Mouse (Mus musculus) E14TG2a.4 (cell line): Measurements from ENCODE around the gene Gm17654.
"Not testable (repeated sequence)": the region's sequence is repeated elsewhere in the genome, so short reads cannot be mapped to it uniquely, and the experiment has no call there.

Experiments
- H3K27me3 ChIP-seq: 2 replicates; pipeline ENCODE4 v1.6.1; 2014; ENCODE audit warnings: low read length, control low read depth; ENCODE audit not compliant: insufficient read depth
- H3K36me3 ChIP-seq: 2 replicates; pipeline ENCODE4 v1.6.1; 2014; ENCODE audit warnings: low read length, control low read depth; ENCODE audit not compliant: insufficient read depth
- H3K4me1 ChIP-seq: replicated peaks from 2 replicates; pipeline ENCODE4 v1.6.1; 2014; ENCODE audit warnings: low read depth, low read length, control low read depth
- H3K4me3 ChIP-seq: replicated peaks from 2 replicates; pipeline ENCODE4 v1.5.1; 2014; ENCODE audit warnings: mild to moderate bottlenecking, low read length
- H3K9me3 ChIP-seq: 2 replicates; pipeline ENCODE4 v1.6.1; 2014; ENCODE audit warnings: low read length, control low read depth

Gm17654 gene

DNA sequence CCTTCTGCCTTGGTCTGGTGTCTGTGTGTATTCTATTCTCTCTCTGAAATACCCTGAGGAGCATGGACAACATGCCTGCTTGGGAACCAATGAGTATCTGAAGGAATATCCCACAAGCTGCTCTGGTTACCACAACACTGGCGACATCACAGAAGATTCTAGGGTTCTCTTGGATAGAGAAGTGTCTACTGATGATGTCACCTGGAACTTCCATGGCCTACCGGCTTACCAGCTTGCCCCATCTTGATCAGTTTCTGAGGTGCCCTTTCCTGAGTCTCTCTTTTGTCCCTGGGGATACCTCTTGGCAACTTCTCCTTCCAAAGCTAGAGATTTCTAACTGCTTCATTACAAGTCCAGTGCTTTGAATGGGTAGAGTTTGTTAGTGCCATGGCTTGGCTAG, at the start of gene Gm17654:
Gm17654 (minus strand) TSS at position 101 of the 400 bp plus-strand sequence.
- not testable (repeated sequence) for H3K27me3 ChIP-seq, H3K36me3 ChIP-seq, H3K9me3 ChIP-seq, H3K4me3 ChIP-seq, H3K4me1 ChIP-seq

DNA sequence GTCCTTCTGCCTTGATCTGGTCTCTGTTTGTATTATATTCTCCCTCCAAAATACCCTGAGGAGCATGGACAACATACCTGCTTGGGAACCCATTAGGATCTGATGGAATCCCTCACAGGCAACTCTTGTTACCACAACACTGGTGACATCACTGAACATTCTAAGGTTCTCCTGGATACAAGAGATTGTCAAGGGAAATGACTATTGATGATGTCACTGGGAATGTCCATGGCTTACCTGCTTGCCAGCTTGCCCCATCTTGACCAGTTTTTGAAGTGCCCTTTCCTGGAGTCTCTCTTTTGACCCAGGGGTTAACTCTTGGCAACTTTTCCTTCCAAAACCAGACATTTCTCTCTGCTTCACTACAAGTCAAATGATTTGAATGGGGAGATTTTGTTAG, 29.0 kb upstream of the Gm17654 start, which contains the start of gene Gm10375:
Gm10375 (minus strand) TSS at position 101 of the 400 bp plus-strand sequence.
- not testable (repeated sequence) for H3K4me3 ChIP-seq, H3K36me3 ChIP-seq

GRCm38 (mm10) chr14:43577969-43578368, 977 bp downstream of the Gm17654 start:
- not testable (repeated sequence) for H3K4me3 ChIP-seq, H3K9me3 ChIP-seq, H3K27me3 ChIP-seq, H3K36me3 ChIP-seq, H3K4me1 ChIP-seq

More for the DNA sequence above, 29.0 kb upstream of the Gm17654 start, which contains the start of gene Gm10375:
- H3K27me3 ChIP-seq, H3K4me1 ChIP-seq, H3K9me3 ChIP-seq: not testable (repeated sequence)

GRCm38 (mm10) chr14:43552271-43552670, 26.7 kb downstream of the Gm17654 start:
- not testable (repeated sequence) for H3K4me1 ChIP-seq, H3K9me3 ChIP-seq, H3K36me3 ChIP-seq, H3K27me3 ChIP-seq, H3K4me3 ChIP-seq

- not testable (repeated sequence) for H3K4me3 ChIP-seq, H3K36me3 ChIP-seq, H3K9me3 ChIP-seq, H3K27me3 ChIP-seq, H3K4me1 ChIP-seq
Measured at GRCm38 (mm10) chr14:43546281-43546680, 32.7 kb downstream of the Gm17654 start.

DNA sequence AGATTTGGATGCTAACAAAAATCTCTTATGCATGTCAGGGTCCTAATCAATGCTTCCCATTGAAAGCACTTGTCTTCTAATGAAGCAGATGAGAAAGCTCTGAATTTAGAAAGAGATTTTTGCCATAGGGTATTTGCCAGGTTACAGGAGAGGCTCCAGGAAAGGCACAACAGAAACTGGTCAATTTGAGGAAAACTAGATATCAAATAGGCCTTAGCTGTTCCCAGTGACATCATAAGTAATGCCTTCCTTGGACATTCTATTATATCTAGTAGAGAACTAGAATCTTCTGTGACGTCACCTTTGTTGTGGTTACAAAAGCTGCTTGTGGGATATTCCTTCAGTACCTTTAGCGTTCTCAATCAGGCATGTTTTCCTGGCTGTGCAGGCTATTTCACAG, 35.7 kb downstream of the Gm17654 start, which contains the start of gene Gm5799:
Gm5799 (plus strand) TSS at position 301 of the 400 bp plus-strand sequence.
- H3K4me1 ChIP-seq, H3K4me3 ChIP-seq, H3K9me3 ChIP-seq, H3K27me3 ChIP-seq, H3K36me3 ChIP-seq: not testable (repeated sequence)

- not testable (repeated sequence) for H3K9me3 ChIP-seq, H3K4me3 ChIP-seq, H3K36me3 ChIP-seq, H3K4me1 ChIP-seq, H3K27me3 ChIP-seq
Measured at GRCm38 (mm10) chr14:43538144-43538543, 40.8 kb downstream of the Gm17654 start.

- H3K4me3 ChIP-seq, result peak overlapping the region; percentile 55
- H3K4me1 ChIP-seq, result peaks cover 10% of the 10 kb centered on the region
- H3K36me3 ChIP-seq, H3K9me3 ChIP-seq: not testable (repeated sequence)
- H3K27me3 ChIP-seq, result peaks cover 10% of the 10 kb centered on the region
Measured at GRCm38 (mm10) chr14:43532387-43532786, 46.6 kb downstream of the Gm17654 start.

GRCm38 (mm10) chr14:43532011-43532383, 46.9 kb downstream of the Gm17654 start:
- Histone ChIP-seq H3K4me1 (peaks cover 10% of the 10 kb centered on the region), H3K4me3 (peak overlapping the region; percentile 55; the same call in 1 of the 2 replicates), H3K27me3 (peaks cover 10% of the 10 kb centered on the region)
- not testable (repeated sequence) for H3K9me3 ChIP-seq, H3K36me3 ChIP-seq

DNA sequence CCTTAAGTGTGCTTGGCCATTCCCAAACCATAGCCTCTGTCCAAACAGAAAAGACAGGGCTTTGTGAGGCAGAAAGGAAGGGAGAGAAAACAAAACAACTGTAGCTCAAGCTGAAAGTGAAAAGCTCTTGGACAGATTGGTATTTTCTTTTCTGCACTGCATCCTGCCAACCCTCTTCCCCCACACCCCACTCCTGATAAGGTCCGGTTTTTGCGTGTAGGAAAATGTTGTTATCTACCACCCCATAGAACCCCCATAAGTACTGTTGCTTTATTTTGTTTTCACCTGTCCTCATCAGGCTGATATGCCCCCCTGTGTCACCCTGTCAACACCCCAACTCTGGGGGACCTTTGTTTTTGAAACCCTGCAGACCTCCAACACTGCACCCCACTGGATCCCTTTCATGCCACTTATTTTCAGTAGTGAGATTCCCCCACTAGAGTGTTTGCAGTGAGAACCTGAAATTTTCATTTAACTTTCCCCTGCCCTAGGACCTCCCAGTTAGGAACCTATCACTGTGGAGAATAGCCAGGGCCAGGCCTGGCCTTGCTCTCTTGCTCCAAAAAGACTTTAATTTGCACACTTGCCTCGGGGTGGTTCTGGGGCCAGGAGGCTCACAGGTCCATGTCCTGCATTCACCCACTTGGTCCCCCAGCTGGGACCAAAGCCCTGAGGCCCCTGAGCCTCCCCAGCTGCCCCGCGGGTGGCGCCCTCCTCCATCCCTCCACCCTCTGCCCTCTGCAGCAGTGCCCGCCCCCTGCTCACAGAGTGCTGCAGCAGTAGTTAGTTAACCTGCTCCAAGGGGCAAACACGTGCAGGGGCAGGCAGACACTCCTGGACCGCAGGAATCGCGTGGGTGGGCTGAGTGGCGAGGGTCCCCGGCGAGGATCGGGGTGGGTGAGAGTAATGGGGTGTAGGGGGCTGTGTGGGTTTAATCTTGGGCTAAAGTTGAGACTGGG, 47.6 kb downstream of the Gm17654 start:
- H3K4me1 ChIP-seq, result peaks cover 10% of the 10 kb centered on the region
- not testable (repeated sequence) for H3K36me3 ChIP-seq, H3K9me3 ChIP-seq
- H3K27me3 ChIP-seq, result peaks cover 10% of the 10 kb centered on the region
- H3K4me3 ChIP-seq, result 0 out of 2 replicates have a peak overlapping the region, but pooled peaks have one; percentile 11
